Mouse (Mus musculus) bone marrow, adult 2 months (tissue): ENCODE results near the gene Mtfp1.

ENCODE experiments used
- CTCF ChIP-seq: fragments of 200-500 bp; IDR thresholded peaks from 2 replicates; pipeline ENCODE4 v1.5.1; 2011; ENCODE audit warnings: low read length, control low read depth; ENCODE audit not compliant: control insufficient read depth, insufficient read depth
- POLR2A ChIP-seq: fragments of 200-500 bp; IDR thresholded peaks from 2 replicates; pipeline ENCODE4 v1.6.1; 2011; ENCODE audit warnings: low read depth, mild to moderate bottlenecking, control low read depth, low read length, borderline replicate concordance; ENCODE audit not compliant: control insufficient read depth

DNA sequence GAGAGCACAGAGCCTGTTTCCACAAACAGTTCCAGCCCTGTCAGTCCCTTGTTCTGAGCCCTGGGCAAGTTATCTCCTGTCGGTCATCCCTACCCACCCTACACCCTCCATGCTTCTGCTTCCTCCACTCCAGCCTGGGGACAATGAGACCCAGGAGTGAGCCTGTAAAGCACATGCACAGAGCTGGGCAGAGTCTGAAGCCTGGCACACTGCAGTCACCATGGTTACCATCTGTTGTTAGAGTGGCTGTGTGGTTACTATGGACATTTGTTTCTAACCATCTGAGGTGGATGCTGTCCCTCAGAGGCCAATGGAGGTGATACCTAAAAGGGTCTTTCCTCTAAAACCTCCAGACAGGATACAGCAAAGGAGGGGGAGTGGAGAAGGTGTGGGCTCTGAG lies 25.6 kb downstream of the Mtfp1 start:
- TF ChIP-seq CTCF (no peak), POLR2A (no peak)
